Mouse (Mus musculus): ENCODE data around the gene Dpp4. TPM values are rescaled to one million over a fixed set of nuclear protein-coding genes. Genes with fewer than 3 reads are reported as not detected.

The Dpp4 gene
- polyA plus RNA-seq, 1 experiment from 2014 or later, result 2.0 TPM

DNA sequence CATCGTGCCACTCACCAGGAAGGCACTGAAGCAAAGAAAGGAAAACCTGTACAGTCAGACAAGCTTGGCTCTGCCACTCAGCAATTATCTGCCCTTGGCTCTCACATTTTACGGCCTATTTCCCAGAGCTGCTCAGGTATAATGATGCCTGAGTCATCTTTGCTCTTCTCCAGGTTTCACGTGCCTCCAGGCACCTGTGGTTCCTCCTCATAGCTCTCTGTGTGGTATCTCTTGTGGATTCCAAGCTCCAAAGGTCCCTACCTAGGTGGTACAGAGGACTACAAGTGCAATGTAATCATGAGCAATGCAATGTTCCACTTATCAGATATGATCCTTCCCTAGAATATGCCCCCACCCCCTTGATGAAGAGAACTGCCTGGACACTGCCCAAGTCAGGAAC is 8.0 kb upstream of the Dpp4 start:
- no peak for ATAC-seq
- Histone ChIP-seq H3K4me2 (ENCODE audit: low read length) (no peak overlapping the region), H3K27ac (ENCODE audit: low read length) (no peak overlapping the region), H3K4me3 (ENCODE audit: low read depth, low read length) (no peak overlapping the region), H3K9ac (ENCODE audit: low read depth, low read length) (no peak overlapping the region), H3K36me3 (ENCODE audit: control insufficient read depth, insufficient read depth, low read length) (no peaks in the 10 kb centered on the region), H3K9me3 (replicated peaks; ENCODE audit: control insufficient read depth, low read length, poor library complexity, severe bottlenecking) (no peaks in the 10 kb centered on the region), H3K27me3 (ENCODE audit: control insufficient read depth, insufficient read depth, low read depth, low read length) (no peaks in the 10 kb centered on the region), H3K4me1 (ENCODE audit: control insufficient read depth, insufficient read depth, low read length) (no peaks in the 10 kb centered on the region)
- WGBS, result 79% methylated on average over 3 of the region's 3 CpGs

DNA sequence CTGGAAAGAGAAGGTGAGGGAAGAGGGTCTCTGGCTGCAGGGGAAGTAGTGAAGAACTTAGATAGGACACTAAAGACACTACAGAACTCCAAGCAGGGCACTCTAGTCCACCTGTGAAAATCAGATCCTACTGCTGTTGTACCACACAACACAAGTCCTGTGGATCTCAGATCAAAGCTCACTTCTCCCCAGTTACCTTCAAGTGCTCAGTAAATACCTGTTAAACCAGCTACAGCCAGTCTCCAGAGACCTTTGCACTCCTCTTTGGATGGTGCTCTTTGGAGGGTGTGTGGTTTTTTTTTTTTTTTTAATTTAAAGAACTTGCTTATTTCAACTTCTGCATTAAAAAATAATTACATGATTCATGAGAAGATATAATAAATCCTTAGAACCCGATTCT is 5.2 kb upstream of the Dpp4 start:
- Histone ChIP-seq H3K9ac (ENCODE audit: low read depth, low read length) (no peak overlapping the region), H3K36me3 (ENCODE audit: control insufficient read depth, insufficient read depth, low read length) (no peaks in the 10 kb centered on the region), H3K27me3 (ENCODE audit: control insufficient read depth, insufficient read depth, low read depth, low read length) (no peaks in the 10 kb centered on the region; the same call in 1 of the 2 replicates), H3K4me2 (ENCODE audit: low read length) (no peak overlapping the region), H3K4me1 (ENCODE audit: control insufficient read depth, insufficient read depth, low read length) (no peaks in the 10 kb centered on the region), H3K9me3 (replicated peaks; ENCODE audit: control insufficient read depth, low read length, poor library complexity, severe bottlenecking) (no peaks in the 10 kb centered on the region), H3K27ac (ENCODE audit: low read length) (no peak overlapping the region), H3K4me3 (ENCODE audit: low read depth, low read length) (no peak overlapping the region)
- WGBS, result 78% methylated on average over 1 of the region's 1 CpGs
- ATAC-seq, result no peak

DNA sequence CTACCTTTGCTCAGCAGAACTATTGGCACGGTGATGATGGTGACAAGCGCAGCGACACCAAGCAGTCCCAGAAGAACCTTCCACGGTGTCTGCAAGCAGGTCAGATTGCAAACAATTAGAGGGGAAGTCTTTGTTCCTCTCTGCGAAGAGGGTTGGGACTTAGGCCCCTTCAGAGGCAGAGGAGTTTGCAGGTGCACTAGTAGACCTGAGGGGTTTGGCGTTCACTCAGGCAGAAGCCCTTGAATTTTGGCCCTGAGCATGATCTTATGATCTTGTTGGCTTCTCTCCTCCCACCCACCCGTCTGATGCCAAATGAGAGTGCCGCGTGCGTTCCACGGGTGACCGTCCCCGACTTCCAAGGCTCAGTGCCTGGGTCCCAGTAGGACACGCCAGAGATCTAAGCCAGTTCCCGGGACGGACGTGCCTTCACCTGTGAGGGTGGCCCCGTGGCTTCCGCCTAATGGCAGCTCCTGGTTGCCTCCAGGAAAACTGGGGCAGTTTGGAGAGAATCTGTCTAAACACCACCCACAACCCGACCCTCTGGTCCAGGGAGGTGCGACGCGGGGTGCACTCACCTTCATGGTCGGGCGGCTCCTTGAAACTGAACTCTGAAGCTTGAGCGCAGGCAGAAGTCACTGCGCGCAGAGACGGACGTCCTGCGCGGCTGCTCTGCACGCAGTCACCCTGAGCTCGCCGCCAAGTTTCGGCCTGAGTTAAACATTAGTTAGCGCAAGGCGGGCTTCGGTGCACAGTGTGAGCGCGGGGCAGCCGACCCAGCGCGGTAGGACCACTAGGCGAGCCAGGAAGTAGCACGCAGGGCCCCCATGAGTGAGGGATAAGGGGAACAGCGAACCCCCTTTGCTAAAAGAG is 585 bp downstream of the Dpp4 start:
- Histone ChIP-seq H3K27me3 (ENCODE audit: control insufficient read depth, insufficient read depth, low read depth, low read length) (peaks cover 4% of the 10 kb centered on the region), H3K9ac (ENCODE audit: low read depth, low read length) (peak overlapping the region; percentile 42), H3K9me3 (replicated peaks; ENCODE audit: control insufficient read depth, low read length, poor library complexity, severe bottlenecking) (no peaks in the 10 kb centered on the region), H3K36me3 (ENCODE audit: control insufficient read depth, insufficient read depth, low read length) (no peaks in the 10 kb centered on the region), H3K4me3 (ENCODE audit: low read depth, low read length) (peak overlapping the region; percentile 38), H3K27ac (ENCODE audit: low read length) (no peak overlapping the region), H3K4me2 (ENCODE audit: low read length) (peak overlapping the region; percentile 74), H3K4me1 (ENCODE audit: control insufficient read depth, insufficient read depth, low read length) (peaks cover 6% of the 10 kb centered on the region; the same call in 1 of the 2 replicates)
- 7% methylated on average over 47 of the region's 47 CpGs for WGBS
- ATAC-seq, result peak; percentile 72; the same call in 1 of the 2 replicates

DNA sequence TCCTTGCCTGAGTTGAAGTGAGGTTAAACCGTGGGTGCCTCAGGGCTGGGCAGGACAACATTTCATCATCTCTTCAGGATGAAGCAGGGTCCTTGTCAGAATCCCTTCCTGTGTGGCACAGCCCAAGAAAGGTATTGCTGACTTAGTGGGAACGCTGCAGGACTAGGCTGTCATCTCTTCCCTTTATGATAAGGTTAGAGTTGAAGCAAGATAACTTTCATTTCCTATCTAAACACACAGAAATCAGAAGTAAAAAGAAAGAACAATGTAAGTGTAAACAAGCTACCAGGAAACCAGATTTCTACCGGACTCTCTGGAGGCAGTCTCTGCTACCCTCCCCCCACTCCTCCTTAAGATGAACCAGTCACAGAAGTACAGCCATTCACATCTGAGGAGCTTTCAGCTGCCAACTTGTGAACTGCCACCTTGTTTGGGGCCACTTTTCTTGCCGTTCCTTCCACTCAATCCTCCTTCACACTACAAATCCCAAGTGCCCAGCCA is 3.3 kb downstream of the Dpp4 start:
- WGBS, result 42% methylated on average over 4 of the region's 4 CpGs
- H3K4me3 ChIP-seq (ENCODE audit: low read depth, low read length), result no peak overlapping the region
- no peaks in the 10 kb centered on the region for H3K9me3 ChIP-seq (replicated peaks; ENCODE audit: control insufficient read depth, low read length, poor library complexity, severe bottlenecking)
- H3K4me2 ChIP-seq (ENCODE audit: low read length), result no peak overlapping the region
- peaks cover 6% of the 10 kb centered on the region; the same call in 1 of the 2 replicates for H3K4me1 ChIP-seq (ENCODE audit: control insufficient read depth, insufficient read depth, low read length)
- no peaks in the 10 kb centered on the region for H3K36me3 ChIP-seq (ENCODE audit: control insufficient read depth, insufficient read depth, low read length)
- ATAC-seq, result no peak
- H3K27ac ChIP-seq (ENCODE audit: low read length), result no peak overlapping the region
- no peak overlapping the region for H3K9ac ChIP-seq (ENCODE audit: low read depth, low read length)
- H3K27me3 ChIP-seq (ENCODE audit: control insufficient read depth, insufficient read depth, low read depth, low read length), result peaks cover 4% of the 10 kb centered on the region

DNA sequence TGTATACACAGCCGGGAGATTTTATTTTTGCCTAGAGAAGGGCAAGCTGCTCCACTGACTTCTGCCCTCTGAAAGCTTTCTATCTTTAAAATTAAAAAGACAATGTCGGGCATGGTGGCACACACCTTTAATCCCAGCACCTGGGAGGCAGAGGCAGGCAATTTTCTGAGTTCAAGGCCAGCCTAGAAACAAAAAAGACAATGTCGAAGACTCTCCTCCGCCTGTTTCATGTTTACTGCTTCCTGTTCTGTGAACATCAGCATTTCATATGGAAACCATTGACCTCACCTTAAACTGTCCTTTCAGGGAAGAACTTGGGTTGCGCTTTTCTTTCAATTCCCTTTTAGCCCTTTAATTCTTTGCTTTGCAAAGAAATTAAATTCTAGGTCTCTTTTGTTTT is 3.8 kb downstream of the Dpp4 start:
- no peak for ATAC-seq
- Histone ChIP-seq H3K9ac (ENCODE audit: low read depth, low read length) (no peak overlapping the region), H3K4me3 (ENCODE audit: low read depth, low read length) (no peak overlapping the region), H3K27ac (ENCODE audit: low read length) (no peak overlapping the region), H3K4me2 (ENCODE audit: low read length) (no peak overlapping the region), H3K36me3 (ENCODE audit: control insufficient read depth, insufficient read depth, low read length) (no peaks in the 10 kb centered on the region), H3K27me3 (ENCODE audit: control insufficient read depth, insufficient read depth, low read depth, low read length) (peaks cover 4% of the 10 kb centered on the region), H3K9me3 (replicated peaks; ENCODE audit: control insufficient read depth, low read length, poor library complexity, severe bottlenecking) (no peaks in the 10 kb centered on the region), H3K4me1 (ENCODE audit: control insufficient read depth, insufficient read depth, low read length) (peaks cover 6% of the 10 kb centered on the region; the same call in 1 of the 2 replicates)
- 86% methylated on average over 5 of the region's 5 CpGs for WGBS

DNA sequence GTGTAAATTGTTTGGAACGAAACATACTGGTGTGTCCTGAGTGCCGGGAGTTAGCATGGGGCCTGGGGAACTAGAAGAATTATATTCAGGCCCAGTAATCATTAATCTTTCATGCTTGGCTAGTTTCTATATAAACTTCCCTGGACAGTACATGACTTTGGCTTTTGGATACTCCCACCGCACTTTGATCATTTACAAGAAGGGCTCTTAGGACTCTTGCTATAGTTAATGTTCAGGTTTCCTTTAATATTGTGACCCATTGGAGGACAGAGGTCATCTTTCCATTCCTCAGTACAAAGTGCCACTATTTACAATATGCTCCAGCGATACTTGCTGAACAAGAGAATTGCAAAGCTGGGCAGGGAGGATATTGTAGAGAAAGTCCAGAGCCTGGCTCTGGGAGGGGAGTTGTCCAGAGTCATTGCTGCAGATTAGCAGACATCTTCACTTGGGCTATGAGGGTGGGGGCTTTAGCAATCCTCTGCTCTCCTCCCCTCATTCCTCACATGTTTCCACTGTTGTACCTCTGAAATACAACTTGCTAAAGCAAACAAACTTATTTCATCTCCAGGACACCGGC is 8.4 kb downstream of the Dpp4 start:
- no peak overlapping the region for H3K27ac ChIP-seq (ENCODE audit: low read length)
- WGBS, result 83% methylated on average over 5 of the region's 5 CpGs
- H3K4me1 ChIP-seq (ENCODE audit: control insufficient read depth, insufficient read depth, low read length), result no peaks in the 10 kb centered on the region
- H3K9ac ChIP-seq (ENCODE audit: low read depth, low read length), result no peak overlapping the region
- no peak overlapping the region for H3K4me2 ChIP-seq (ENCODE audit: low read length)
- no peaks in the 10 kb centered on the region for H3K27me3 ChIP-seq (ENCODE audit: control insufficient read depth, insufficient read depth, low read depth, low read length)
- no peak for ATAC-seq
- no peaks in the 10 kb centered on the region for H3K36me3 ChIP-seq (ENCODE audit: control insufficient read depth, insufficient read depth, low read length)
- no peaks in the 10 kb centered on the region for H3K9me3 ChIP-seq (replicated peaks; ENCODE audit: control insufficient read depth, low read length, poor library complexity, severe bottlenecking)
- H3K4me3 ChIP-seq (ENCODE audit: low read depth, low read length), result no peak overlapping the region

DNA sequence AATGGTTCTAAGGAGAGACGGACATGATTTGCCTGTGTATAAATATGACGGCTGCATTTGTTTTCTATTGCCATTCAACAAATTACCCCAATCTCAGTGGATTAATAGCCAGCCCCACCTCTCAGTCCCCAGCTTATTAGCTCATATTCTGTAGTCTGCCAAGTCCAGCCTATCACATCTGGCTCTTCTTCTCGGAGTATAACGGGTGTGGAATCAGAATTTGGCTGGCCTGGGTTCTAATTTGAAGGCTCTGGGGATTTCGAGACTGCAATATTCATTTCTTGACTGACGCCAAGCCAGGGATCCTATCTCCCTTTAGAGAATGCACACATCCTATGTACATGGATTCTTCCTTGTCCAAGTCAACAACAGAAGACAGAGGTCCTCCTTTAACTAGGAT is 11.0 kb downstream of the Dpp4 start:
- no peak overlapping the region for H3K9ac ChIP-seq (ENCODE audit: low read depth, low read length)
- no peak overlapping the region for H3K4me2 ChIP-seq (ENCODE audit: low read length)
- H3K27ac ChIP-seq (ENCODE audit: low read length), result no peak overlapping the region
- no peak for ATAC-seq
- H3K4me1 ChIP-seq (ENCODE audit: control insufficient read depth, insufficient read depth, low read length), result no peaks in the 10 kb centered on the region
- H3K9me3 ChIP-seq (replicated peaks; ENCODE audit: control insufficient read depth, low read length, poor library complexity, severe bottlenecking), result no peaks in the 10 kb centered on the region
- no peaks in the 10 kb centered on the region for H3K27me3 ChIP-seq (ENCODE audit: control insufficient read depth, insufficient read depth, low read depth, low read length)
- no peak overlapping the region for H3K4me3 ChIP-seq (ENCODE audit: low read depth, low read length)
- H3K36me3 ChIP-seq (ENCODE audit: control insufficient read depth, insufficient read depth, low read length), result no peaks in the 10 kb centered on the region
- 93% methylated on average over 6 of the region's 6 CpGs for WGBS

DNA sequence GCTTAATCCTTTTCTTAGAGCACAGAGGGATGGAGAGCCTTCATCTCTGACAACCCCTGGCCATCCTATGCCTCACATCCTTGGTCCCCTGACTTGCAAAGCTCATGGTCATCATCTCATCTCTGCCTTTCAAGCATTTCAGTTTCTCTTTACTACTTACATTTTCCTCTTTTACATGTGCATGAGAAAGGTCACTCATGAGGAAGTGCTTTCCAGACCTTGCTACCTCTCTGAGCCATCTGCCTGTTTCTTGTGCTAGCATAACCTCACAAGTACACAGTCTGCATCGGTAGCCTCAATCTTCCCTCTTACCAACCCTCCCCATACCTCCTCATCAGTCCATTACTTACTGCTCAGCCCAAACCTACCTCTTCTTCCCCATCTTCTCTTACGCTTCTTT is 12.2 kb downstream of the Dpp4 start:
- Histone ChIP-seq H3K4me1 (ENCODE audit: control insufficient read depth, insufficient read depth, low read length) (no peaks in the 10 kb centered on the region), H3K27ac (ENCODE audit: low read length) (no peak overlapping the region), H3K9ac (ENCODE audit: low read depth, low read length) (no peak overlapping the region), H3K36me3 (ENCODE audit: control insufficient read depth, insufficient read depth, low read length) (no peaks in the 10 kb centered on the region), H3K27me3 (ENCODE audit: control insufficient read depth, insufficient read depth, low read depth, low read length) (no peaks in the 10 kb centered on the region), H3K9me3 (replicated peaks; ENCODE audit: control insufficient read depth, low read length, poor library complexity, severe bottlenecking) (no peaks in the 10 kb centered on the region; the same call in 1 of the 2 replicates), H3K4me2 (ENCODE audit: low read length) (no peak overlapping the region), H3K4me3 (ENCODE audit: low read depth, low read length) (no peak overlapping the region)
- ATAC-seq, result no peak
- 94% methylated on average over 2 of the region's 2 CpGs for WGBS

DNA sequence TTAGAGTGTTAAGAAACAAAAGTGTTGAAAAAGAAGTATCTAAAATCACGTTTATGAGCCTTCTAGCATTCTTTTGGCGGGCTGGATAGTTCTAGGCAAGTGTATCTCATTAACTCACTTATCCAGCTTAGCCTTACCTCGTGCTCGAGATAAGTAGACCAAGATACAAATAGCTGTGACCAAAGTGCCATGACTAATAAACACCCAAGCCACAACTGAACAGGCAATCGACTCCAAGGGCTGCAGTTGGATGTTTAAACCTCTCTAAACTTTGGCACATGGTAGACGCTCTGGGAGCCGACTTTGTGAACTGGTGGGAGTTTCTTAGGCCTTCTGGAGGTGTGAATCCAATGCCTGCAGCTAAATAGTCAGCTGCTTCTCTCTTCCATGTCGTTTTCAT is 12.7 kb downstream of the Dpp4 start:
- no peaks in the 10 kb centered on the region for H3K27me3 ChIP-seq (ENCODE audit: control insufficient read depth, insufficient read depth, low read depth, low read length)
- H3K4me1 ChIP-seq (ENCODE audit: control insufficient read depth, insufficient read depth, low read length), result no peaks in the 10 kb centered on the region
- WGBS, result 75% methylated on average over 8 of the region's 8 CpGs

More for the DNA sequence above, 12.7 kb downstream of the Dpp4 start:
- H3K36me3 ChIP-seq (ENCODE audit: control insufficient read depth, insufficient read depth, low read length), result no peaks in the 10 kb centered on the region
- no peaks in the 10 kb centered on the region; the same call in 1 of the 2 replicates for H3K9me3 ChIP-seq (replicated peaks; ENCODE audit: control insufficient read depth, low read length, poor library complexity, severe bottlenecking)
- no peak overlapping the region for H3K4me3 ChIP-seq (ENCODE audit: low read depth, low read length)
- ATAC-seq, result no peak
- no peak overlapping the region for H3K27ac ChIP-seq (ENCODE audit: low read length)
- H3K9ac ChIP-seq (ENCODE audit: low read depth, low read length), result no peak overlapping the region
- H3K4me2 ChIP-seq (ENCODE audit: low read length), result no peak overlapping the region
